Mouse (Mus musculus) forebrain, embryonic 16.5 days (tissue): ENCODE measurements around the gene Esrrb. TPM values are rescaled to one million over a fixed set of nuclear protein-coding genes. Genes with fewer than 3 reads are reported as not detected.

Source experiments
- ATAC-seq: fragments of 200-750 bp; cut with Nextera tagmentation; 2 replicates; pipeline ENCODE4 v1.8.0; 2017; ENCODE audit warnings: mild to moderate bottlenecking, moderate library complexity
- H3K27ac ChIP-seq: fragments of 300-500 bp; sonication (generic); 2 replicates; pipeline ENCODE4 v1.5.1; 2014; ENCODE audit warnings: low read length, control low read depth
- H3K27me3 ChIP-seq: fragments of 300-500 bp; sonication (generic); replicated peaks from 2 replicates; pipeline ENCODE4 v1.6.1; 2014; ENCODE audit warnings: low read length; ENCODE audit not compliant: control insufficient read depth, insufficient read depth
- H3K36me3 ChIP-seq: fragments of 300-500 bp; sonication (generic); 2 replicates; pipeline ENCODE4 v1.6.1; 2014; ENCODE audit not compliant: control insufficient read depth, insufficient read depth
- H3K4me1 ChIP-seq: fragments of 300-500 bp; sonication (generic); replicated peaks from 2 replicates; pipeline ENCODE4 v1.6.1; 2014; ENCODE audit warnings: low read length; ENCODE audit not compliant: control insufficient read depth, insufficient read depth
- H3K4me2 ChIP-seq: fragments of 300-500 bp; sonication (generic); 2 replicates; pipeline ENCODE4 v1.6.1; 2014; ENCODE audit warnings: mild to moderate bottlenecking, low read length, control low read depth
- H3K4me3 ChIP-seq: fragments of 300-500 bp; sonication (generic); replicated peaks from 2 replicates; pipeline ENCODE4 v1.5.1; 2014; ENCODE audit warnings: mild to moderate bottlenecking, low read length, control low read depth
- H3K9ac ChIP-seq: fragments of 300-500 bp; sonication (generic); replicated peaks from 2 replicates; pipeline ENCODE4 v1.6.1; 2014; ENCODE audit warnings: low read depth, low read length, control low read depth
- H3K9me3 ChIP-seq: fragments of 300-500 bp; sonication (generic); 2 replicates; pipeline ENCODE4 v1.6.1; 2016; ENCODE audit warnings: low read length; ENCODE audit not compliant: control insufficient read depth
- WGBS: fragments of 180-500 bp; shearing (Covaris S2); extraction: QIAGEN DNeasy Blood & Tissue Kit; methylation state at CpG from one replicate; pipeline ENCODE4 v1.1.7; 2014; 5-methylcytosine and 5-hydroxymethylcytosine counted together
- polyA plus RNA-seq: library from polyadenylated mRNA; unstranded; fragments of >200 nt; fragmentation: Nextera tagmentation; extraction: Ambion mirVana; gene quantifications from 2 replicates; pipeline ENCODE4 v1.2.1, GENCODE M21; 2015

Esrrb gene
- polyA plus RNA-seq, 1 experiment from 2014 or later, result 0.24 TPM

- Histone ChIP-seq H3K4me2 (no peak overlapping the region), H3K36me3 (no peaks in the 10 kb centered on the region), H3K27ac (no peak overlapping the region), H3K27me3 (no peaks in the 10 kb centered on the region), H3K9ac (no peak overlapping the region), H3K4me1 (peaks cover 5% of the 10 kb centered on the region; the same call in 1 of the 2 replicates), H3K9me3 (no peaks in the 10 kb centered on the region), H3K4me3 (no peak overlapping the region)
- 95% methylated on average over 12 of the region's 12 CpGs for WGBS
- ATAC-seq, result no peak
Observed at GRCm38 (mm10) chr12:86394773-86395172, 33.9 kb downstream of the Esrrb start.

- 68% methylated on average over 7 of the region's 7 CpGs for WGBS
- H3K4me2 ChIP-seq, result no peak overlapping the region
Observed at GRCm38 (mm10) chr12:86395326-86395725, 34.4 kb downstream of the Esrrb start.

DNA sequence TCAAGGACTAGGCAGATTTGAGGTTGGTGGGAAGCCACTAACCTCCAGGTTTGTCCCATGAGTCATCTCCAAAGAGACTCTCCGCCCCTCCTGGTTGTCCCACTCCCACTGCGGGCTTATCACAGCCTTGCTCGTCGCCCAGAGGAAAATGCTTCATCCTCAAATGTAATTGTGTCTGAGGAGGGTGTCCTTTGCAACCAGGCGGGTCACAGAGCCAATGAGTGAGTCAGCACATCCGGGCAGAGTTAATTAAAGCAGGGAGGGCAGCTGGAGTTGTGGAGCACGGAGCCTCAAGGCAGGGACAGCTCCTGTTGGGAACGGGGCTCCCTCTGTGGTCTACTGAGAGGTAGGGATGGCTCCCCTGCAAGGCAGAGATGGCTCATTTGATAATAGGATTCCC is 37.8 kb downstream of the Esrrb start:
- no peak overlapping the region for H3K9ac ChIP-seq
- ATAC-seq, result no peak
- H3K4me1 ChIP-seq, result peaks cover 3% of the 10 kb centered on the region
- WGBS, result 24% methylated on average over 8 of the region's 8 CpGs
- H3K4me2 ChIP-seq, result no peak overlapping the region
- no peaks in the 10 kb centered on the region for H3K27me3 ChIP-seq
- no peaks in the 10 kb centered on the region for H3K36me3 ChIP-seq
- no peak overlapping the region for H3K27ac ChIP-seq
- H3K4me3 ChIP-seq, result no peak overlapping the region
- H3K9me3 ChIP-seq, result no peaks in the 10 kb centered on the region

More at GRCm38 (mm10) chr12:86395326-86395725, 34.4 kb downstream of the Esrrb start:
- H3K4me1 ChIP-seq, result peaks cover 5% of the 10 kb centered on the region; the same call in 1 of the 2 replicates
- H3K36me3 ChIP-seq, result no peaks in the 10 kb centered on the region
- H3K27me3 ChIP-seq, result no peaks in the 10 kb centered on the region
- no peak for ATAC-seq
- H3K27ac ChIP-seq, result no peak overlapping the region
- H3K9ac ChIP-seq, result no peak overlapping the region
- no peak overlapping the region for H3K4me3 ChIP-seq
- no peaks in the 10 kb centered on the region for H3K9me3 ChIP-seq

DNA sequence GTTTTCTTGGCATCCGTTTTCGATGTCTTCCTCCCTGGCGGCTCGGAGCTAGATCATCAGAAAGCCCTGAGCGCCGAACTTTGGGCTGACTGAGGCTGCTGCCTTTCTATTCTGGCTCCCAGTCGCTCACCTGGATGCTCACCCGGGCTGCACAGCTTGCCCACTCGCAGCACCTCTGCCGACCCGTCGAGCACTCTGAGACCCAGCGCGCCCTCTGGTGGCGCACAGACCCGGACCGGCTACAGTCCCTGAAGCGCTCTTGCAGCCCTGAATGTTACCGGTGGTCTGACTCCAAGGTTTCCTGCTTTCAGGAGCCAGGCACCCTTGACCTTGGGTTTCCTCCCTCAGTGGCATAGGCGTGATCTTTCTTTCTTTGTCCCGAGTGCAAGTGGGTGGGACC is 41.8 kb downstream of the Esrrb start:
- ATAC-seq, result peak; percentile 76
- H3K4me1 ChIP-seq, result peaks cover 3% of the 10 kb centered on the region
- H3K27me3 ChIP-seq, result no peaks in the 10 kb centered on the region; the same call in 1 of the 2 replicates
- H3K9me3 ChIP-seq, result no peaks in the 10 kb centered on the region
- H3K27ac ChIP-seq, result no peak overlapping the region
- WGBS, result 6% methylated on average over 21 of the region's 21 CpGs
- H3K4me2 ChIP-seq, result peak overlapping the region; percentile 44
- H3K4me3 ChIP-seq, result 0 out of 2 replicates have a peak overlapping the region, but pooled peaks have one; percentile 5
- no peak overlapping the region for H3K9ac ChIP-seq
- no peaks in the 10 kb centered on the region for H3K36me3 ChIP-seq

GRCm38 (mm10) chr12:86421490-86421904 is 60.6 kb downstream of the Esrrb start:
- ATAC-seq, result peak; percentile 88
- H3K27me3 ChIP-seq, result peaks cover 41% of the 10 kb centered on the region
- peaks cover 11% of the 10 kb centered on the region for H3K4me1 ChIP-seq
- no peak overlapping the region for H3K27ac ChIP-seq
- peak overlapping the region; percentile 34 for H3K9ac ChIP-seq
- peak overlapping the region; percentile 79 for H3K4me2 ChIP-seq
- 0% methylated on average over 37 of the region's 37 CpGs for WGBS
- H3K36me3 ChIP-seq, result no peaks in the 10 kb centered on the region
- no peaks in the 10 kb centered on the region for H3K9me3 ChIP-seq
- H3K4me3 ChIP-seq, result peak overlapping the region; percentile 48

GRCm38 (mm10) chr12:86422166-86422910 is 61.4 kb downstream of the Esrrb start:
- Histone ChIP-seq H3K4me1 (peaks cover 11% of the 10 kb centered on the region), H3K4me2 (peak overlapping the region; percentile 79), H3K9me3 (no peaks in the 10 kb centered on the region), H3K27me3 (peaks cover 43% of the 10 kb centered on the region), H3K36me3 (no peaks in the 10 kb centered on the region), H3K4me3 (peak overlapping the region; percentile 48), H3K9ac (no peak overlapping the region), H3K27ac (no peak overlapping the region)
- under 1% methylated on average over 58 of the region's 59 CpGs for WGBS
- no peak for ATAC-seq

DNA sequence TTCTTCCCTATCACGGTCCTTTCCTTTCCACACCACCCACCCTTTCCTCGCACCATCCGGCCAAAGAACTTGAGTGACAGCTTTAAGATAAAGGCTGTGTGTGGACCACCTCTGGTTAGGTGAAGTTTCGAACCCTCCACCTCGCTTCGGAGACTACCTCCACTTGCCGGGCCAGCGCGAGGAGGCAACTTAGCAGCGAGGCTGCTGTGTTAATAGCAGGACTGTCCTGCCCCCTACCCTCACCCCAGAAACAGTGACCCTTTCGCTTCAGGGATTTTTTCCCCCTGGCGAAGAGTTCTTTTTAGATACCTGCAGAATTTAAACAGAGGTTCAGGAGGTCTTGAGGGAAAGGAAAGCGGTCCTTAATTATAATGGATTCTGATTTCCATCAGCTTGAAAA is 62.2 kb downstream of the Esrrb start:
- Histone ChIP-seq H3K4me2 (no peak overlapping the region), H3K27ac (no peak overlapping the region), H3K4me1 (peaks cover 11% of the 10 kb centered on the region), H3K27me3 (peaks cover 43% of the 10 kb centered on the region), H3K9me3 (no peaks in the 10 kb centered on the region), H3K36me3 (no peaks in the 10 kb centered on the region), H3K9ac (no peak overlapping the region), H3K4me3 (no peak overlapping the region)
- no peak for ATAC-seq
- 5% methylated on average over 13 of the region's 13 CpGs for WGBS

GRCm38 (mm10) chr12:86427585-86427984 is 66.7 kb downstream of the Esrrb start:
- WGBS, result 67% methylated on average over 2 of the region's 2 CpGs
- Histone ChIP-seq H3K9me3 (no peaks in the 10 kb centered on the region), H3K27me3 (peaks cover 26% of the 10 kb centered on the region), H3K9ac (no peak overlapping the region), H3K36me3 (no peaks in the 10 kb centered on the region), H3K27ac (no peak overlapping the region), H3K4me3 (no peak overlapping the region), H3K4me1 (peaks cover 1% of the 10 kb centered on the region), H3K4me2 (no peak overlapping the region)
- ATAC-seq, result no peak

GRCm38 (mm10) chr12:86431671-86432070 is 70.8 kb downstream of the Esrrb start:
- no peaks in the 10 kb centered on the region for H3K9me3 ChIP-seq
- H3K4me1 ChIP-seq, result peaks cover 6% of the 10 kb centered on the region
- no peak overlapping the region for H3K27ac ChIP-seq
- H3K9ac ChIP-seq, result no peak overlapping the region
- no peaks in the 10 kb centered on the region for H3K36me3 ChIP-seq
- 30% methylated on average over 5 of the region's 5 CpGs for WGBS
- H3K4me2 ChIP-seq, result no peak overlapping the region
- ATAC-seq, result no peak
- no peak overlapping the region for H3K4me3 ChIP-seq
- H3K27me3 ChIP-seq, result 0 out of 2 replicates have a peak, but pooled peaks cover under 1% of the 10 kb centered on the region
